Mouse (Mus musculus) lung, adult 2 months (tissue): ENCODE results near the gene Gpld1. TPM values are rescaled to one million over a fixed set of nuclear protein-coding genes. Genes with fewer than 3 reads are reported as not detected.

Experiments used
- DNase-seq: peaks from one replicate; pipeline ENCODE4 v3.0.0; 2022
- H3K4me1 ChIP-seq: fragments of 200-500 bp; 2 replicates; pipeline ENCODE4 v1.6.1; 2011; ENCODE audit warnings: low read length; ENCODE audit not compliant: control insufficient read depth, insufficient read depth
- H3K4me3 ChIP-seq: fragments of 200-500 bp; replicated peaks from 2 replicates; pipeline ENCODE3; 2011; ENCODE audit warnings: low read depth, mild to moderate bottlenecking, control low read depth, low read length; ENCODE audit errors: extremely low read depth
- CTCF ChIP-seq: fragments of 200-500 bp; IDR thresholded peaks from 2 replicates; pipeline ENCODE4 v1.5.1; 2011; ENCODE audit warnings: mild to moderate bottlenecking, low read length, control low read depth; ENCODE audit not compliant: insufficient read depth
- POLR2A ChIP-seq: fragments of 200-500 bp; IDR thresholded peaks from 2 replicates; pipeline ENCODE4 v1.6.1; 2011; ENCODE audit warnings: low read depth, mild to moderate bottlenecking, control low read depth, low read length, borderline replicate concordance; ENCODE audit errors: extremely low read depth
- WGBS: fragments of 180-500 bp; shearing (Covaris S2); methylation state at CpG from one replicate; pipeline ENCODE4 v1.1.7; 2018; 5-methylcytosine and 5-hydroxymethylcytosine counted together
- polyA plus RNA-seq: library from polyadenylated mRNA; depleted of rRNA; stranded (reverse); fragments of >200 nt; gene quantifications from 2 replicates; pipeline ENCODE4 v1.2.3, GENCODE M21; 2012; rRNA removed

Gpld1 gene
- polyA plus RNA-seq: 1.8 and 9.0 TPM in 2 replicates

- DNase-seq: no peak
- WGBS: 54% methylated on average over 17 of the region's 17 CpGs
- TF ChIP-seq POLR2A: no peak
- no peak for TF ChIP-seq CTCF
- Histone ChIP-seq H3K4me3 (no peak within 1 kb of the TSS), H3K4me1 (peaks cover 7% of the 10 kb centered on the region)
Observed at GRCm38 (mm10) chr13:24942512-24943282, at the start of gene Gpld1. Gene Gpld1 (plus strand): TSS chr13:24943152.

- TF ChIP-seq POLR2A (no peak), CTCF (no peak)
- Histone ChIP-seq H3K4me3 (no peak overlapping the region), H3K4me1 (no peaks in the 10 kb centered on the region)
- WGBS: 78% methylated on average over 2 of the region's 2 CpGs
- DNase-seq: no peak
Observed at GRCm38 (mm10) chr13:24893880-24894279, 49.1 kb upstream of the Gpld1 start.

GRCm38 (mm10) chr13:24901916-24902315 lies 41.0 kb upstream of the Gpld1 start:
- no peak for TF ChIP-seq CTCF
- no peak for TF ChIP-seq POLR2A
- 85% methylated on average over 2 of the region's 2 CpGs for WGBS
- no peaks in the 10 kb centered on the region for H3K4me1 ChIP-seq
- H3K4me3 ChIP-seq: no peak overlapping the region
- DNase-seq: no peak

- Histone ChIP-seq H3K4me3 (no peak overlapping the region), H3K4me1 (no peaks in the 10 kb centered on the region)
- no peak for TF ChIP-seq POLR2A
- TF ChIP-seq CTCF: no peak
- WGBS: 59% methylated on average over 6 of the region's 6 CpGs
- no peak for DNase-seq
Observed at GRCm38 (mm10) chr13:24903412-24903811, 39.5 kb upstream of the Gpld1 start.

- TF ChIP-seq CTCF (no peak), POLR2A (no peak)
- Histone ChIP-seq H3K4me1 (no peaks in the 10 kb centered on the region), H3K4me3 (no peak overlapping the region)
- no peak for DNase-seq
- WGBS: 77% methylated on average over 12 of the region's 12 CpGs
Observed at GRCm38 (mm10) chr13:24905422-24905821, 37.5 kb upstream of the Gpld1 start.

- Histone ChIP-seq H3K4me1 (no peaks in the 10 kb centered on the region), H3K4me3 (no peak overlapping the region)
- TF ChIP-seq POLR2A (no peak), CTCF (no peak)
- peak; percentile 13 for DNase-seq
- 69% methylated on average over 11 of the region's 11 CpGs for WGBS
Observed at GRCm38 (mm10) chr13:24906831-24907570, 36.0 kb upstream of the Gpld1 start.

- no peak for TF ChIP-seq POLR2A
- no peak for TF ChIP-seq CTCF
- no peak overlapping the region for H3K4me3 ChIP-seq
- no peaks in the 10 kb centered on the region for H3K4me1 ChIP-seq
- 95% methylated on average over 1 of the region's 1 CpGs for WGBS
- DNase-seq: no peak
Observed at GRCm38 (mm10) chr13:24909112-24909511, 33.8 kb upstream of the Gpld1 start.

GRCm38 (mm10) chr13:24913576-24913975 lies 29.4 kb upstream of the Gpld1 start:
- H3K4me1 ChIP-seq: no peaks in the 10 kb centered on the region
- 91% methylated on average over 7 of the region's 7 CpGs for WGBS
- TF ChIP-seq POLR2A (no peak), CTCF (no peak)
- no peak overlapping the region for H3K4me3 ChIP-seq
- DNase-seq: no peak

GRCm38 (mm10) chr13:24914915-24915314 lies 28.0 kb upstream of the Gpld1 start:
- no peak overlapping the region for H3K4me3 ChIP-seq
- DNase-seq: no peak
- H3K4me1 ChIP-seq: no peaks in the 10 kb centered on the region
- WGBS: 72% methylated on average over 4 of the region's 4 CpGs
- TF ChIP-seq POLR2A (no peak), CTCF (no peak)

GRCm38 (mm10) chr13:24915831-24916230 lies 27.1 kb upstream of the Gpld1 start:
- no peak overlapping the region for H3K4me3 ChIP-seq
- DNase-seq: no peak
- 67% methylated on average over 13 of the region's 13 CpGs for WGBS
- H3K4me1 ChIP-seq: no peaks in the 10 kb centered on the region
- no peak for TF ChIP-seq CTCF
- no peak for TF ChIP-seq POLR2A

GRCm38 (mm10) chr13:24920333-24920977 lies 22.5 kb upstream of the Gpld1 start:
- WGBS: 16% methylated on average over 5 of the region's 5 CpGs
- H3K4me3 ChIP-seq: no peak overlapping the region
- TF ChIP-seq POLR2A (no peak), CTCF (peak; percentile 24)
- H3K4me1 ChIP-seq: no peaks in the 10 kb centered on the region
- DNase-seq: peak; percentile 46
